Mouse (Mus musculus) spleen, adult 2 months (tissue): ENCODE results near the gene Foxp4.

Source experiments
- CTCF ChIP-seq: fragments of 200-500 bp; IDR thresholded peaks from 2 replicates; pipeline ENCODE4 v1.5.1; 2011; ENCODE audit warnings: mild to moderate bottlenecking, inconsistent platforms; ENCODE audit not compliant: insufficient read depth, insufficient read length, insufficient replicate concordance; ENCODE audit errors: extremely low read depth
- POLR2A ChIP-seq: fragments of 200-500 bp; IDR thresholded peaks from 2 replicates; pipeline ENCODE4 v1.6.1; 2011; ENCODE audit warnings: low read depth, low read length, inconsistent platforms

GRCm38 (mm10) chr17:47936591-47936990 is 12.1 kb upstream of the Foxp4 start:
- TF ChIP-seq CTCF (no peak), POLR2A (no peak)
